Mouse (Mus musculus): ENCODE results near the gene Tsc22d2. TPM values are rescaled to one million over a fixed set of nuclear protein-coding genes. Genes with fewer than 3 reads are reported as not detected.
A peak's percentile ranks its signal among the peaks of the same experiment; 100 is the strongest.

The Tsc22d2 gene
- polyA plus RNA-seq, 1 experiment from 2014 or later, result 17.1 TPM

GRCm38 (mm10) chr3:58487999-58488775 lies 73.7 kb downstream of the Tsc22d2 start:
- DNase-seq (ENCODE audit: low spot score) (no peak), ATAC-seq (replicated peaks; ENCODE audit: low FRiP score, low read depth) (no peak)
- H3K4me3 ChIP-seq (replicated peaks; ENCODE audit: low read depth, low read length), result no peak overlapping the region
- no peak overlapping the region for H3K9ac ChIP-seq (ENCODE audit: low read depth, low read length)
- no peaks in the 10 kb centered on the region for H3K36me3 ChIP-seq (ENCODE audit: insufficient read depth, low read length)
- no peak overlapping the region for H3K4me2 ChIP-seq (ENCODE audit: low read length)
- H3K27ac ChIP-seq, result no peak overlapping the region
- H3K9me3 ChIP-seq (replicated peaks; ENCODE audit: low read length), result no peaks in the 10 kb centered on the region
- 73% methylated on average over 8 of the region's 8 CpGs for WGBS
- H3K4me1 ChIP-seq (replicated peaks; ENCODE audit: insufficient read depth, low read length), result no peaks in the 10 kb centered on the region
- no peaks in the 10 kb centered on the region for H3K27me3 ChIP-seq (ENCODE audit: insufficient read depth, low read length)
- TF ChIP-seq CTCF (IDR thresholded peaks at IDR 0.05; ENCODE audit: low read depth), result peak; percentile 39

GRCm38 (mm10) chr3:58490787-58491186 lies 76.3 kb downstream of the Tsc22d2 start:
- TF ChIP-seq CTCF (IDR thresholded peaks at IDR 0.05; ENCODE audit: low read depth), result peak; percentile 67
- H3K36me3 ChIP-seq (ENCODE audit: insufficient read depth, low read length), result no peaks in the 10 kb centered on the region
- peak; percentile 38 for DNase-seq (ENCODE audit: low spot score)
- no peak overlapping the region for H3K9ac ChIP-seq (ENCODE audit: low read depth, low read length)
- 71% methylated on average over 7 of the region's 7 CpGs for WGBS
- H3K4me3 ChIP-seq (replicated peaks; ENCODE audit: low read depth, low read length), result no peak overlapping the region
- no peak overlapping the region for H3K4me2 ChIP-seq (ENCODE audit: low read length)
- H3K9me3 ChIP-seq (replicated peaks; ENCODE audit: low read length), result no peaks in the 10 kb centered on the region
- H3K27me3 ChIP-seq (ENCODE audit: insufficient read depth, low read length), result no peaks in the 10 kb centered on the region
- H3K27ac ChIP-seq, result no peak overlapping the region
- no peak for ATAC-seq (replicated peaks; ENCODE audit: low FRiP score, low read depth)
- no peaks in the 10 kb centered on the region for H3K4me1 ChIP-seq (replicated peaks; ENCODE audit: insufficient read depth, low read length)

GRCm38 (mm10) chr3:58493621-58494020 lies 79.1 kb downstream of the Tsc22d2 start:
- no peak for TF ChIP-seq CTCF (IDR thresholded peaks at IDR 0.05; ENCODE audit: low read depth)
- no peaks in the 10 kb centered on the region for H3K27me3 ChIP-seq (ENCODE audit: insufficient read depth, low read length)
- H3K4me2 ChIP-seq (ENCODE audit: low read length), result no peak overlapping the region
- DNase-seq (ENCODE audit: low spot score), result no peak
- no peak overlapping the region for H3K27ac ChIP-seq
- no peaks in the 10 kb centered on the region for H3K36me3 ChIP-seq (ENCODE audit: insufficient read depth, low read length)
- 93% methylated on average over 4 of the region's 4 CpGs for WGBS
- H3K9ac ChIP-seq (ENCODE audit: low read depth, low read length), result no peak overlapping the region
- ATAC-seq (replicated peaks; ENCODE audit: low FRiP score, low read depth), result no peak
- H3K4me3 ChIP-seq (replicated peaks; ENCODE audit: low read depth, low read length), result no peak overlapping the region
- H3K9me3 ChIP-seq (replicated peaks; ENCODE audit: low read length), result no peaks in the 10 kb centered on the region
- no peaks in the 10 kb centered on the region for H3K4me1 ChIP-seq (replicated peaks; ENCODE audit: insufficient read depth, low read length)

- H3K9me3 ChIP-seq (replicated peaks; ENCODE audit: low read length), result no peaks in the 10 kb centered on the region
- TF ChIP-seq CTCF (IDR thresholded peaks at IDR 0.05; ENCODE audit: low read depth), result no peak
- no peak for ATAC-seq (replicated peaks; ENCODE audit: low FRiP score, low read depth)
- H3K4me3 ChIP-seq (replicated peaks; ENCODE audit: low read depth, low read length), result no peak overlapping the region
- no peaks in the 10 kb centered on the region for H3K27me3 ChIP-seq (ENCODE audit: insufficient read depth, low read length)
- DNase-seq (ENCODE audit: low spot score), result no peak
- H3K36me3 ChIP-seq (ENCODE audit: insufficient read depth, low read length), result no peaks in the 10 kb centered on the region
- H3K27ac ChIP-seq, result no peak overlapping the region
- no peak overlapping the region for H3K9ac ChIP-seq (ENCODE audit: low read depth, low read length)
- 69% methylated on average over 2 of the region's 2 CpGs for WGBS
- H3K4me2 ChIP-seq (ENCODE audit: low read length), result no peak overlapping the region
- H3K4me1 ChIP-seq (replicated peaks; ENCODE audit: insufficient read depth, low read length), result no peaks in the 10 kb centered on the region
These were observed 87.4 kb downstream of the Tsc22d2 start for GRCm38 (mm10) chr3:58501961-58502360.

GRCm38 (mm10) chr3:58503720-58504333 lies 89.3 kb downstream of the Tsc22d2 start:
- no peak for ATAC-seq (replicated peaks; ENCODE audit: low FRiP score, low read depth)
- Histone ChIP-seq H3K27me3 (ENCODE audit: insufficient read depth, low read length) (no peaks in the 10 kb centered on the region), H3K27ac (no peak overlapping the region), H3K36me3 (ENCODE audit: insufficient read depth, low read length) (no peaks in the 10 kb centered on the region), H3K9ac (ENCODE audit: low read depth, low read length) (no peak overlapping the region), H3K4me2 (ENCODE audit: low read length) (no peak overlapping the region), H3K4me1 (replicated peaks; ENCODE audit: insufficient read depth, low read length) (no peaks in the 10 kb centered on the region), H3K9me3 (replicated peaks; ENCODE audit: low read length) (no peaks in the 10 kb centered on the region), H3K4me3 (replicated peaks; ENCODE audit: low read depth, low read length) (no peak overlapping the region)
- TF ChIP-seq CTCF (IDR thresholded peaks at IDR 0.05; ENCODE audit: low read depth), result peak; percentile 22; the same call in 1 of the 2 replicates
- no peak for DNase-seq (ENCODE audit: low spot score)
- 60% methylated on average over 3 of the region's 3 CpGs for WGBS

GRCm38 (mm10) chr3:58504676-58505075 lies 90.2 kb downstream of the Tsc22d2 start:
- no peaks in the 10 kb centered on the region for H3K9me3 ChIP-seq (replicated peaks; ENCODE audit: low read length)
- no peaks in the 10 kb centered on the region for H3K4me1 ChIP-seq (replicated peaks; ENCODE audit: insufficient read depth, low read length)
- ATAC-seq (replicated peaks; ENCODE audit: low FRiP score, low read depth) (no peak), DNase-seq (ENCODE audit: low spot score) (no peak)
- no peak overlapping the region for H3K27ac ChIP-seq
- H3K4me2 ChIP-seq (ENCODE audit: low read length), result no peak overlapping the region
- no peak overlapping the region for H3K9ac ChIP-seq (ENCODE audit: low read depth, low read length)
- no peak for TF ChIP-seq CTCF (IDR thresholded peaks at IDR 0.05; ENCODE audit: low read depth)
- no peaks in the 10 kb centered on the region for H3K36me3 ChIP-seq (ENCODE audit: insufficient read depth, low read length)
- no peaks in the 10 kb centered on the region for H3K27me3 ChIP-seq (ENCODE audit: insufficient read depth, low read length)
- no peak overlapping the region for H3K4me3 ChIP-seq (replicated peaks; ENCODE audit: low read depth, low read length)

Data from kidney, postnatal 0 days (tissue).